ENCODE assay signal across 9 mouse cellular contexts in the genomic region with DNA sequence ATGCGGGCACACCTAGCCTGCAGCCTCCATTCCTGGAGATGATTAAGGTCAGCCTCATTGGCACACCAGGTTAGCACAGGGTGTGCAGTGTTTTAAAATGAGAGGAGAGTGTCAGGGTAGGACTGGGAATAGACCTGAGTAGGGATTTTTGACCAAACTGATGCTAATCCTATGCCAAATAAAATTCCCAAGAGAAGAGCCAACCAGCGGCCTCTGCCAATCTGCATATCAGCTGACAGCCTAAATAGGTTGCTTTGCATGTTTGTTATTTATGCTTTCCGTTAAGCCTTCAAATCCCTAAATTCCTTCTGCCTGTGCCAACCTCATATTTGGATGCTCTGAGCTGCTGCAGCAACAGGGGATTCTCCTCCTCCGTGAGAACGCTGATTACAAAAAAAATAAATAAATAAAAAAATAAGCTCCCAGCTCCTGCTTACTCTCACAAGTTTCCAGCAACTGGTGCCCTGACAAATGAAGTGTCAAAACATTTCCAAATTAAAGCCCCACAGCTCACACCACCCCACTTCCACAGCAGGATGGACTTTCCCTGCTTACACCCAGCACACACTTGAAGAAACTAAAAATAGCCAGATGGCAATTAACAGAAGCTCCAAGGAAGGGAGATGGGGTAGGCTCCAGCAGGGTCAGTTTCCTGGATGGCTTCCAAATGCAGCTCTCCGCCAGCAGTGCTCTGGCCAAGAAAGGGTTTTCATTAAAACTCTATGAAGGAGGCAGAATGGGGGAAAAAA.
A peak's percentile ranks its signal among the peaks of the same experiment; 100 is the strongest.
DNase-seq lines count a peak whose midpoint lies in the region; ATAC-seq and TF ChIP-seq lines count a peak whose summit lies in the region.
"Had no signal": no experiment of that assay in that cellular context is flagged by ENCODE, and none has a peak within 500 bp of the region (broad histone marks: within the 10 kb centered on the region; RNA-seq: fewer than 3 reads in every experiment).

No protein-coding gene starts in this region.

- TF ChIP-seq POLR2A in thymus, adult 2 months (IDR thresholded peaks at IDR 0.05; ENCODE audit: control insufficient read depth, extremely low read depth, insufficient read depth, low read length, poor library complexity): no peak

- no peak overlapping the region for H3K4me3 ChIP-seq in hindbrain, embryonic 15.5 days
- no peak overlapping the region for H3K4me3 ChIP-seq in hindbrain, embryonic 11.5 days (ENCODE audit: low read depth, low read length)
- no peak overlapping the region for H3K4me3 ChIP-seq in forebrain, embryonic 16.5 days (replicated peaks; ENCODE audit: low read length)
- H3K4me3 ChIP-seq in midbrain, embryonic 16.5 days (ENCODE audit: low read depth, low read length): no peak overlapping the region
- no peak overlapping the region for H3K4me3 ChIP-seq in thymus, adult 2 months (ENCODE audit: control insufficient read depth, insufficient read depth, low read length)
- H3K4me3 ChIP-seq: limb, embryonic 13.5 days had no signal

- WGBS in hindbrain, embryonic 15.5 days: 40% methylated on average over 6 of the region's 6 CpGs
- WGBS in hindbrain, embryonic 11.5 days: 70% methylated on average over 6 of the region's 6 CpGs
- 8% methylated on average over 6 of the region's 6 CpGs for WGBS in forebrain, embryonic 16.5 days
- 40% methylated on average over 6 of the region's 6 CpGs for WGBS in midbrain, embryonic 16.5 days
- WGBS in thymus, adult 2 months: 78% methylated on average over 6 of the region's 6 CpGs

- H3K4me1 ChIP-seq in hindbrain, embryonic 15.5 days (replicated peaks): peaks cover 20% of the 10 kb centered on the region
- H3K4me1 ChIP-seq in hindbrain, embryonic 11.5 days (replicated peaks; ENCODE audit: control insufficient read depth, insufficient read depth, low read length): no peaks in the 10 kb centered on the region
- H3K4me1 ChIP-seq in forebrain, embryonic 16.5 days (replicated peaks; ENCODE audit: control insufficient read depth, insufficient read depth, low read length): peaks cover 18% of the 10 kb centered on the region
- H3K4me1 ChIP-seq in midbrain, embryonic 16.5 days (ENCODE audit: control insufficient read depth, insufficient read depth, low read length): peaks cover 10% of the 10 kb centered on the region
- no peaks in the 10 kb centered on the region for H3K4me1 ChIP-seq in thymus, adult 2 months (replicated peaks; ENCODE audit: control insufficient read depth, insufficient read depth, low read length)

- H3K4me2 ChIP-seq in hindbrain, embryonic 15.5 days: 0 out of 2 replicates have a peak overlapping the region, but pooled peaks have one; percentile 0
- H3K4me2 ChIP-seq in hindbrain, embryonic 11.5 days (replicated peaks; ENCODE audit: low read depth, low read length): no peak overlapping the region
- H3K4me2 ChIP-seq in forebrain, embryonic 16.5 days (ENCODE audit: low read length): peak overlapping the region; percentile 22
- H3K4me2 ChIP-seq in midbrain, embryonic 16.5 days (ENCODE audit: low read length): no peak overlapping the region
- H3K4me2 ChIP-seq: limb, embryonic 13.5 days had no signal

- ATAC-seq in hindbrain, embryonic 15.5 days (ENCODE audit: low FRiP score, low read depth): peak; percentile 72
- no peak for ATAC-seq in hindbrain, embryonic 11.5 days (ENCODE audit: low FRiP score)
- peak; percentile 94 for ATAC-seq in forebrain, embryonic 16.5 days
- peak; percentile 68 for ATAC-seq in midbrain, embryonic 16.5 days

- DNase-seq in hindbrain, embryonic 11.5 days (ENCODE audit: low spot score): no peak
- DNase-seq in ovary, postnatal 36 days (ENCODE audit: low spot score): peak; percentile 21
- DNase-seq in ovary, adult 18-20 months (ENCODE audit: low spot score): no peak
- DNase-seq in urinary bladder, adult 18-20 months (ENCODE audit: low spot score in 2 of 2): no peak
- no peak for DNase-seq in thymus, adult 2 months

- H3K9me3 ChIP-seq in hindbrain, embryonic 15.5 days: no peaks in the 10 kb centered on the region
- H3K9me3 ChIP-seq in hindbrain, embryonic 11.5 days (ENCODE audit: control insufficient read depth, low read length): no peaks in the 10 kb centered on the region
- H3K9me3 ChIP-seq in forebrain, embryonic 16.5 days (ENCODE audit: control insufficient read depth, low read length): no peaks in the 10 kb centered on the region
- no peaks in the 10 kb centered on the region for H3K9me3 ChIP-seq in midbrain, embryonic 16.5 days (replicated peaks; ENCODE audit: control insufficient read depth, low read length, poor library complexity, severe bottlenecking)
- H3K9me3 ChIP-seq: limb, embryonic 13.5 days had no signal

- H3K36me3 ChIP-seq in hindbrain, embryonic 15.5 days: no peaks in the 10 kb centered on the region
- H3K36me3 ChIP-seq in hindbrain, embryonic 11.5 days (ENCODE audit: control insufficient read depth, insufficient read depth, low read length): no peaks in the 10 kb centered on the region
- no peaks in the 10 kb centered on the region for H3K36me3 ChIP-seq in forebrain, embryonic 16.5 days (ENCODE audit: control insufficient read depth, insufficient read depth)
- no peaks in the 10 kb centered on the region for H3K36me3 ChIP-seq in midbrain, embryonic 16.5 days (ENCODE audit: control insufficient read depth, insufficient read depth, low read length)
- H3K36me3 ChIP-seq in thymus, adult 2 months (ENCODE audit: control insufficient read depth, insufficient read depth, low read length): no peaks in the 10 kb centered on the region
- H3K36me3 ChIP-seq: limb, embryonic 13.5 days had no signal

- no peak overlapping the region for H3K9ac ChIP-seq in hindbrain, embryonic 15.5 days
- H3K9ac ChIP-seq in hindbrain, embryonic 11.5 days (ENCODE audit: low read depth, low read length): no peak overlapping the region
- H3K9ac ChIP-seq in forebrain, embryonic 16.5 days (replicated peaks; ENCODE audit: low read depth, low read length): no peak overlapping the region
- H3K9ac ChIP-seq in midbrain, embryonic 16.5 days (ENCODE audit: low read depth, low read length): no peak overlapping the region
- H3K9ac ChIP-seq: limb, embryonic 13.5 days had no signal

- TF ChIP-seq CTCF in thymus, adult 2 months (IDR thresholded peaks at IDR 0.05; ENCODE audit: borderline replicate concordance, control insufficient read depth, extremely low read depth, insufficient read depth, low read length, poor library complexity): no peak

- H3K27ac ChIP-seq in hindbrain, embryonic 15.5 days (replicated peaks): peak overlapping the region; percentile 26; the same call in 1 of the 2 replicates
- H3K27ac ChIP-seq in hindbrain, embryonic 11.5 days (ENCODE audit: low read depth, low read length): no peak overlapping the region
- H3K27ac ChIP-seq in forebrain, embryonic 16.5 days (ENCODE audit: low read length): 0 out of 2 replicates have a peak overlapping the region, but pooled peaks have one; percentile 6
- H3K27ac ChIP-seq in midbrain, embryonic 16.5 days (ENCODE audit: low read length): no peak overlapping the region
- H3K27ac ChIP-seq in thymus, adult 2 months (ENCODE audit: control insufficient read depth, insufficient read depth, low read length): no peak overlapping the region
- H3K27ac ChIP-seq: limb, embryonic 13.5 days had no signal

- no peaks in the 10 kb centered on the region for H3K27me3 ChIP-seq in hindbrain, embryonic 15.5 days
- no peaks in the 10 kb centered on the region for H3K27me3 ChIP-seq in hindbrain, embryonic 11.5 days (ENCODE audit: control insufficient read depth, insufficient read depth, low read length)
- no peaks in the 10 kb centered on the region for H3K27me3 ChIP-seq in forebrain, embryonic 16.5 days (replicated peaks; ENCODE audit: control insufficient read depth, insufficient read depth, low read length)
- H3K27me3 ChIP-seq in midbrain, embryonic 16.5 days (ENCODE audit: control insufficient read depth, insufficient read depth, low read depth, low read length): no peaks in the 10 kb centered on the region
- no peaks in the 10 kb centered on the region for H3K27me3 ChIP-seq in thymus, adult 2 months (ENCODE audit: control insufficient read depth, insufficient read depth, low read length)
- H3K27me3 ChIP-seq: limb, embryonic 13.5 days had no signal

Comparison
In these comparisons a context has a peak if more than half of its experiments do, and no peak if none do; other contexts are left out.
1. H3K27ac ChIP-seq: peak in hindbrain, embryonic 15.5 days (single experiment) and forebrain, embryonic 16.5 days (single experiment); none in hindbrain, embryonic 11.5 days (single experiment), midbrain, embryonic 16.5 days (single experiment) and thymus, adult 2 months (single experiment).
2. H3K4me2 ChIP-seq: peak in hindbrain, embryonic 15.5 days (single experiment) and forebrain, embryonic 16.5 days (single experiment); none in hindbrain, embryonic 11.5 days (single experiment) and midbrain, embryonic 16.5 days (single experiment).